Mouse (Mus musculus) kidney, embryonic 14.5 days (tissue): ENCODE data around the gene Atp7b. TPM values are rescaled to one million over a fixed set of nuclear protein-coding genes. Genes with fewer than 3 reads are reported as not detected.
A peak's percentile ranks its signal among the peaks of the same experiment; 100 is the strongest.

Source experiments
- ATAC-seq: fragments of 200-750 bp; cut with Nextera tagmentation; 2 replicates; pipeline ENCODE4 v1.8.0; 2017; ENCODE audit warnings: moderate number of reproducible peaks, mild to moderate bottlenecking, moderate TSS enrichment, moderate library complexity; ENCODE audit not compliant: low FRiP score, low TSS enrichment
- H3K27ac ChIP-seq: fragments of 300-500 bp; sonication (generic); 2 replicates; pipeline ENCODE4 v1.5.1; 2014; ENCODE audit warnings: low read depth, mild to moderate bottlenecking, low read length, moderate library complexity, mixed read lengths
- H3K27me3 ChIP-seq: fragments of 300-500 bp; sonication (generic); 2 replicates; pipeline ENCODE4 v1.6.1; 2014; ENCODE audit warnings: mild to moderate bottlenecking, low read length; ENCODE audit not compliant: control insufficient read depth, insufficient read depth
- H3K36me3 ChIP-seq: fragments of 300-500 bp; sonication (generic); 2 replicates; pipeline ENCODE4 v1.6.1; 2014; ENCODE audit warnings: low read length, mixed read lengths; ENCODE audit not compliant: control insufficient read depth, insufficient read depth
- H3K4me1 ChIP-seq: fragments of 300-500 bp; sonication (generic); 2 replicates; pipeline ENCODE4 v1.6.1; 2014; ENCODE audit warnings: low read length, mixed read lengths; ENCODE audit not compliant: control insufficient read depth, insufficient read depth
- H3K4me2 ChIP-seq: fragments of 300-500 bp; sonication (generic); replicated peaks from 2 replicates; pipeline ENCODE4 v1.6.1; 2014; ENCODE audit warnings: low read depth, mild to moderate bottlenecking, low read length
- H3K4me3 ChIP-seq: fragments of 300-500 bp; sonication (generic); 2 replicates; pipeline ENCODE4 v1.5.1; 2014; ENCODE audit warnings: mild to moderate bottlenecking, low read length
- H3K9ac ChIP-seq: fragments of 300-500 bp; sonication (generic); 2 replicates; pipeline ENCODE4 v1.6.1; 2014; ENCODE audit warnings: low read depth, mild to moderate bottlenecking, low read length, moderate library complexity
- H3K9me3 ChIP-seq: fragments of 300-500 bp; sonication (generic); 2 replicates; pipeline ENCODE4 v1.6.1; 2016; ENCODE audit warnings: low read length; ENCODE audit not compliant: control insufficient read depth
- whole genome bisulfite sequencing: fragments of 180-500 bp; shearing (Covaris S2); extraction: QIAGEN DNeasy Blood & Tissue Kit; methylation state at CpG from one replicate; pipeline ENCODE4 v1.1.7; 2014; 5-methylcytosine and 5-hydroxymethylcytosine counted together
- polyA plus RNA-seq: library from polyadenylated mRNA; unstranded; fragments of >200 nt; fragmentation: Nextera tagmentation; extraction: Ambion mirVana; gene quantifications from 2 replicates; pipeline ENCODE4 v1.2.1, GENCODE M21; 2014

Atp7b gene
- polyA plus RNA-seq, 1 experiment from 2014 or later, result 0.58 TPM

DNA sequence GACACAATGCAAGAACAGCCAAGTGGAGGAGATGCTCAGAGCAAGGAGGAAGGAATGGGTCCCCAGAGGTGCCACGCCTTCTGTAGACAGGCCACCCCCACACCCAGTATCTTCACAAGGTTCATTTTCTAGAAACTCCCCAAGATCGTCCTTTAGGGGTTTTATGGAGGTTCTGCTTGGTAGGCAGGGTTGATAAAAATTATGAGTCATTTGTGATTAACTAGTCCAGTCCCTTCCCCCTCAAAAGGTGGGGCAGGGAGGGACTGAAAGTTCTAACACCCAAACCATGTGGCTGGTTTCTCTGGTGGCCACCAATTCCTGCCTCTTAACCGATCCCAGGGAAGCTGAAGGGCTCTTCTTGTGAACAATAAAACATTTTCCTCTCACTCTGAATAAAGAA is 3.3 kb downstream of the Atp7b start:
- ATAC-seq, result no peak
- WGBS, result 71% methylated on average over 3 of the region's 3 CpGs
- no peaks in the 10 kb centered on the region for H3K36me3 ChIP-seq
- no peak overlapping the region for H3K9ac ChIP-seq
- H3K9me3 ChIP-seq, result no peaks in the 10 kb centered on the region
- H3K4me3 ChIP-seq, result no peak overlapping the region
- H3K27ac ChIP-seq, result no peak overlapping the region
- H3K4me1 ChIP-seq, result no peaks in the 10 kb centered on the region
- peaks cover 16% of the 10 kb centered on the region for H3K27me3 ChIP-seq
- H3K4me2 ChIP-seq, result no peak overlapping the region

DNA sequence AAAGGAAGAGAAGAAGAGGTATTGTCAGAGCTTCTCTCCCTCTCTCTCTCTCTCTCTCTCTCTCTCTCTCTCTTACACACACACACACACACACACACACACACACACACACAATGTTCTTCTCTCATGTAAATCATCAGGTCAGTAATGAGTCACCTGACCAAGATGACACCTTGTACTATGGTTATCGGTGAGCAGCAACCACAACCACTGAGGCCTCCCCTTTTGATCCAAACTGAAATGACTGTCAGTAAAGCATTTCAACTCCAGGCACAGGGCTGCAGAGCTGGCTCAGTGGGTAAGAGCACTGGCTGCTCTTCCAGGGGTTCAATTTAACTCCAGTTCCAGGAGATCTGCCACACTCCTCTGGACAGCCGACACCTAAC is 4.6 kb downstream of the Atp7b start:
- Histone ChIP-seq H3K9ac (no peak overlapping the region), H3K36me3 (no peaks in the 10 kb centered on the region), H3K4me2 (no peak overlapping the region), H3K9me3 (no peaks in the 10 kb centered on the region), H3K27me3 (peaks cover 16% of the 10 kb centered on the region), H3K4me1 (no peaks in the 10 kb centered on the region), H3K4me3 (no peak overlapping the region), H3K27ac (no peak overlapping the region)
- no peak for ATAC-seq
- WGBS, result 96% methylated on average over 2 of the region's 2 CpGs

DNA sequence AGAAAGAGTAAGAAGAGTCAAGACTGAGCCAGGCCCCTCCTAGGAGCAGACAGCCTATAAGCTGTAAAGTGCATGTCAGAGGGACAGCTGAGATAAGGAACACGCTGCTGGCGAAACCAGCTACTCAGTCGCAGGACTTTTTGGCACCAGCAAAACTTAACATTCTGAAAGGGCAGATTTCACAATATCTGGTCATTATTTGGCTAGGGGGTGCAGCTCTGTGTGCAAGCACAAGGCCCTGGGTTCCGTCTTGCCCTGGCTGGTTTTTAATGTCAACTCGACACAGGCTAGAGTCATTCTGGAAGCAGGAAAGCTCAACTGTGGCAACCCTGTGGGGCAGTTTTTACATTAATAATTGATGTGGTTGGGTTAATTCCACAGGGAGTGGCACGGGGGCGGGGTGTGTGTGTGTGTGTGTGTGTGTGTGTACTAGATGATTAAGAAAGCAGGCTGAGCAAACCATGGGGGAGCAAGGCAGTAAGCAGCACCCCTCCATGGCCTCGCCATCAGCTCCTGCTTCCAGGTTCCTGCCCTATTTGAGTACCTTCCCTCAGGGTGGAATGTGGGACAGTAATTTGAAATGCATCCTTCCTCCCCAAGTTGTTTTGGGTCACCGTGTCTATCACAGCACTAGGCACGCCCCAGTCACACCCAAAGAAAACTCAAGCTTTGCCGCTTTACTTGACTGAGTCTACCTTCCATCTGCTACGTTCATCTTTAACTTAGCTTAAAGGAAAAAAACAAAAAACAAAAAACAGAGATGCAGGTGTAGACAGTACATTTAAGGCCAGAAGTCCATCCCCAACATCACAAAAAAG is 5.2 kb downstream of the Atp7b start:
- H3K4me3 ChIP-seq, result no peak overlapping the region
- H3K27me3 ChIP-seq, result peaks cover 16% of the 10 kb centered on the region
- no peaks in the 10 kb centered on the region for H3K4me1 ChIP-seq
- no peaks in the 10 kb centered on the region for H3K36me3 ChIP-seq
- H3K9ac ChIP-seq, result no peak overlapping the region
- H3K4me2 ChIP-seq, result no peak overlapping the region
- no peaks in the 10 kb centered on the region for H3K9me3 ChIP-seq
- WGBS, result 83% methylated on average over 12 of the region's 12 CpGs
- no peak overlapping the region for H3K27ac ChIP-seq
- ATAC-seq, result no peak

DNA sequence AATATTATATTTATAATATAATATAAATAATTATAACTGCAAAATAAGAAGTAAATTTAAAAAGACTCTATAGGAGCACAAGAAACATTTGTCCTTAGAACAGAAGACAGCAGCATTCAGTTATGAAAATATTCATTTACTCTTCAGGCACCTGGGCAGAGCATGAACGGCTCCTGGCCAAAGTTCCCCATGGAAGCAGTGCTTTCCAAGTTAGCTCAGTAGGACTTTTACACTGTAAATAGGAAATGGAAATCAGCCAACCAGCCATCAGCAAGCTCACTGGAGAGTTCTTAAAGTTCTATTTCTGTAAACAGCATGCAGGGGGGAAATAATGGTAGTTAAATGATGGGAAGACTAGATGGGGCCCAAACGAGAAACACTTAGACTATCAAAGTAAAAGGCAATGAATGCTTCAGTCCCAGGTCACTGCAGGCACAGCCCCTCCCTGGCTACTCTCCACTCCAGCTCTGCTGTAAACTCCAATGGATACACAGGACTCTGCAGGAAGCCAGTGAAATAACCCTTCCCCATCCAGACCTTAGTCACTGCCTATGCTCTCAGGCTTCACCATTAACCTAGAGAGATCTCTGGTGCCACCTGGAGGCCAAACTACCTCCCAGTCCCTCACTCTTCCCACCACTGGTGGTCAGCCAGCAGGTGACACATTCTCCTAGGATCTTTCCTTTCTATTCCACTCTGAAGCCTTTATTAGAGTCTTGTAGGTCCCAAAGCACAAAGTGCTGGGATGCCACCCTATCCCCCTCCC is 12.2 kb downstream of the Atp7b start:
- H3K9ac ChIP-seq, result no peak overlapping the region
- 54% methylated on average over 2 of the region's 2 CpGs for WGBS
- no peaks in the 10 kb centered on the region for H3K36me3 ChIP-seq
- H3K9me3 ChIP-seq, result no peaks in the 10 kb centered on the region
- H3K4me1 ChIP-seq, result no peaks in the 10 kb centered on the region
- no peak overlapping the region for H3K27ac ChIP-seq
- ATAC-seq, result peak; percentile 78
- H3K4me2 ChIP-seq, result no peak overlapping the region
- H3K27me3 ChIP-seq, result no peaks in the 10 kb centered on the region
- no peak overlapping the region for H3K4me3 ChIP-seq

DNA sequence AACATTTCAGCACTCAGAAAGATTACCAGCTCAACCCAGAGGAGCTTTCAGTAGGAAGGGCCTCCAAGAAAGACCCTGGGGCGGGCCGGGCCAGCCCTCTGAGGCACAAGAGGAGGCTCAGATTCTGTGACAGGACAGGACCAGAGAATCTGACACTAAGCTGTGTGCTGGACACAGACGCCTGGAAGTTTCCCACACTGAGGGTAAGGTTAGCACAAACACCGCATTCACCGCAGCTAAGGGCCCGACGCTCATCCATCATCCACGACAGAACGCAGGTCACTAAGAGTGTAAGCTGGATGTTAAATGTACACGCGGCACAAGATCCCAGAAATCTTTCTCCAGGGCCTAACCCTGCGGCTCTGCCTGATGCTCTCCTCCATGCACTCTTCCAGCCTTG is 16.4 kb downstream of the Atp7b start:
- no peaks in the 10 kb centered on the region for H3K36me3 ChIP-seq
- H3K9ac ChIP-seq, result no peak overlapping the region
- H3K9me3 ChIP-seq, result no peaks in the 10 kb centered on the region
- WGBS, result 30% methylated on average over 12 of the region's 12 CpGs
- no peak for ATAC-seq
- no peak overlapping the region for H3K27ac ChIP-seq
- H3K27me3 ChIP-seq, result no peaks in the 10 kb centered on the region
- no peak overlapping the region for H3K4me3 ChIP-seq
- H3K4me1 ChIP-seq, result no peaks in the 10 kb centered on the region
- no peak overlapping the region for H3K4me2 ChIP-seq

DNA sequence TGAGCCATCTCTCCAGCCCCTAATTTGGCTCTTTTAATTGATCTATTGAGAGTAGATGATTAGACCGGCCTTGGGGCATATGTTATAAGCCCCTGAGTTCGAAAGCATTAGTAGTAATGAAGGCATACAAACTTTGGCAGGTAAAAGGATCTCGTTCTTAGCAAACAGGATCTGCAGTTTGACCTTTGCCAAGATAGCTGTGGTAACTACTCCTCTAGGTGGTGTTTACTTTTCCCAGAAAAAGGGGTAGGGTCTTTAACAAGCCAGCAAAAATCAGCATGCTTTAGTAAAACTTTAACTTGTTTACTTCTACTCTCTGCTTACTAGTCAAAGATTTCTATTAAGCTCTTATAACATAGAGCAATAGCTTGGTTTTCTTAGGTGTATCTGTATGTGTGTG is 17.6 kb downstream of the Atp7b start:
- no peaks in the 10 kb centered on the region for H3K27me3 ChIP-seq
- WGBS, result 82% methylated on average over 3 of the region's 3 CpGs
- H3K36me3 ChIP-seq, result no peaks in the 10 kb centered on the region
- H3K27ac ChIP-seq, result no peak overlapping the region
- H3K9ac ChIP-seq, result no peak overlapping the region
- no peaks in the 10 kb centered on the region for H3K9me3 ChIP-seq
- H3K4me1 ChIP-seq, result no peaks in the 10 kb centered on the region
- H3K4me2 ChIP-seq, result no peak overlapping the region
- no peak for ATAC-seq
- H3K4me3 ChIP-seq, result no peak overlapping the region

DNA sequence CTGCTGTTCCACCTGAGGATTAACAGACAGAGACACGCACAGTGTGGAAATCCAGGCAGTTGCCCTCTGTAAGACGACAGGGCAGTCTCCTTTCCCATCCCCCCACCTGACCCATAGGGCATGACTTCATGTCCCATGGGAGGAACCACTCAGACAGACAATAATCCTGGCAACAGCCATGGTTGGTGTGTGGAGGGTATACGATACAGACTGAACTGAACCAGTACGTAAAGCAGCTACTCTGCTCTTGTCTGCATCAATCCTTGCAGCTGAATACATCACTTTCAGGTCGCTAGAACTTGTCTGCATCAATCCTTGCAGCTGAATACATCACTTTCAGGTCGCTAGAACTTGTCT is 20.0 kb downstream of the Atp7b start:
- Histone ChIP-seq H3K27ac (no peak overlapping the region), H3K4me3 (no peak overlapping the region), H3K9ac (no peak overlapping the region), H3K4me2 (no peak overlapping the region), H3K27me3 (no peaks in the 10 kb centered on the region), H3K36me3 (no peaks in the 10 kb centered on the region), H3K9me3 (no peaks in the 10 kb centered on the region), H3K4me1 (no peaks in the 10 kb centered on the region)
- ATAC-seq, result no peak
- WGBS, result 50% methylated on average over 6 of the region's 6 CpGs

- H3K4me3 ChIP-seq, result no peak overlapping the region
- H3K36me3 ChIP-seq, result no peaks in the 10 kb centered on the region
- H3K9ac ChIP-seq, result no peak overlapping the region
- no peaks in the 10 kb centered on the region for H3K9me3 ChIP-seq
- H3K27ac ChIP-seq, result no peak overlapping the region
- H3K4me1 ChIP-seq, result no peaks in the 10 kb centered on the region
- 20% methylated on average over 15 of the region's 15 CpGs for WGBS
- H3K27me3 ChIP-seq, result no peaks in the 10 kb centered on the region
- no peak for ATAC-seq
- H3K4me2 ChIP-seq, result no peak overlapping the region
Measured at GRCm38 (mm10) chr8:22039468-22040152, 20.5 kb downstream of the Atp7b start.

DNA sequence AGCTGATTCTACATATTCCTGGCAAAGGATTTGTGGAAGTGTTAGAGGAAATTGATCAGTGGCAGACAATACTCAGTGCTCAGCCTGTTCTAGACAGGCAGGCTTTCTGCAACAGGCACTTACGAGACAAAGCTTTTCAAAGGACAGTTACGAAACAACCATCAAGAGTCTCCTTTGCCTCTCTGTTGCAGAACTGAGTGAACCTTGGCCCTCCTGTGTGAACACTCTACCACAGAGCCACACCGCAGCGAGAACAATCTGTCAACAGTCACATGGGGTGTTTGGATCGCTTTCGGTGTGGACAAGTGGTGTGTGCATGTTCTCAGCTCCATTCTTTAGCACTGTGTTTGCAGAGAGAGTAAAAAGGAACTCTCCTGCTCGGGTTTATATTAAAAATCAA is 23.1 kb downstream of the Atp7b start:
- Histone ChIP-seq H3K4me2 (no peak overlapping the region), H3K27me3 (no peaks in the 10 kb centered on the region), H3K9ac (no peak overlapping the region), H3K36me3 (no peaks in the 10 kb centered on the region), H3K9me3 (no peaks in the 10 kb centered on the region), H3K4me3 (no peak overlapping the region), H3K4me1 (no peaks in the 10 kb centered on the region), H3K27ac (no peak overlapping the region)
- ATAC-seq, result no peak
- WGBS, result 82% methylated on average over 7 of the region's 7 CpGs
